Mouse (Mus musculus) embryonic facial prominence, embryonic 13.5 days (tissue): ENCODE measurements around the gene Foxr2. TPM values are rescaled to one million over a fixed set of nuclear protein-coding genes. Genes with fewer than 3 reads are reported as not detected.

ENCODE experiments used
- ATAC-seq: fragments of 200-750 bp; cut with Nextera tagmentation; 2 replicates; pipeline ENCODE4 v1.8.0; 2017; ENCODE audit warnings: low read depth; ENCODE audit not compliant: insufficient number of reproducible peaks, insufficient read depth, low FRiP score, low TSS enrichment
- H3K27ac ChIP-seq: fragments of 300-500 bp; sonication (generic); 2 replicates; pipeline ENCODE4 v1.5.1; 2015; ENCODE audit warnings: moderate library complexity, mild to moderate bottlenecking, inconsistent platforms
- H3K27me3 ChIP-seq: fragments of 300-500 bp; sonication (generic); 2 replicates; pipeline ENCODE4 v1.6.1; 2015; ENCODE audit warnings: mild to moderate bottlenecking, inconsistent platforms
- H3K36me3 ChIP-seq: fragments of 300-500 bp; sonication (generic); 2 replicates; pipeline ENCODE4 v1.6.1; 2015; ENCODE audit warnings: mild to moderate bottlenecking, inconsistent platforms
- H3K4me1 ChIP-seq: fragments of 300-500 bp; sonication (generic); 2 replicates; pipeline ENCODE4 v1.6.1; 2015; ENCODE audit warnings: inconsistent platforms
- H3K4me2 ChIP-seq: fragments of 300-500 bp; sonication (generic); 2 replicates; pipeline ENCODE4 v1.6.1; 2015; ENCODE audit warnings: moderate library complexity, mild to moderate bottlenecking, inconsistent platforms
- H3K4me3 ChIP-seq: fragments of 300-500 bp; sonication (generic); 2 replicates; pipeline ENCODE4 v1.5.1; 2015; ENCODE audit warnings: mild to moderate bottlenecking, inconsistent platforms
- H3K9ac ChIP-seq: fragments of 300-500 bp; sonication (generic); 2 replicates; pipeline ENCODE4 v1.6.1; 2015; ENCODE audit warnings: mild to moderate bottlenecking, inconsistent platforms
- H3K9me3 ChIP-seq: fragments of 300-500 bp; sonication (generic); 2 replicates; pipeline ENCODE4 v1.6.1; 2016; ENCODE audit warnings: inconsistent platforms
- WGBS: fragments of 180-500 bp; shearing (Covaris S2); methylation state at CpG from one replicate; pipeline ENCODE4 v1.1.7; 2015; ENCODE audit warnings: mixed read lengths; 5-methylcytosine and 5-hydroxymethylcytosine counted together
- polyA plus RNA-seq: library from polyadenylated mRNA; unstranded; fragments of >200 nt; fragmentation: Nextera tagmentation; extraction: Ambion mirVana; gene quantifications from 2 replicates; pipeline ENCODE4 v1.2.1, GENCODE M21; 2015

Foxr2 gene
- polyA plus RNA-seq, result not detected in 2 replicates

- H3K27me3 ChIP-seq, result peaks cover 26% of the 10 kb centered on the region
- no peak within 1 kb of the TSS for H3K9ac ChIP-seq
- no peak within 1 kb of the TSS for H3K27ac ChIP-seq
- no peaks in the 10 kb centered on the region for H3K4me1 ChIP-seq
- H3K9me3 ChIP-seq, result no peaks in the 10 kb centered on the region
- H3K4me3 ChIP-seq, result no peak within 1 kb of the TSS
- H3K4me2 ChIP-seq, result no peak within 1 kb of the TSS
- no peaks in the 10 kb centered on the region for H3K36me3 ChIP-seq
- ATAC-seq, result no peak
- 27% methylated on average over 2 of the region's 3 CpGs for WGBS
Measured at GRCm38 (mm10) chrX:153118486-153118885, at the start of gene Foxr2. Foxr2 (plus strand) TSS chrX:153118786.

GRCm38 (mm10) chrX:153119013-153119412 is 427 bp downstream of the Foxr2 start:
- ATAC-seq, result no peak

GRCm38 (mm10) chrX:153139734-153140515 is 21.3 kb downstream of the Foxr2 start, which contains the start of gene Rragb:
Rragb (plus strand) TSS chrX:153139981.
- H3K27ac ChIP-seq, result no peak within 1 kb of the TSS
- no peaks in the 10 kb centered on the region for H3K9me3 ChIP-seq
- H3K4me2 ChIP-seq, result peak within 1 kb of the TSS; percentile 63
- peak; percentile 91 for ATAC-seq
- WGBS, result 23% methylated on average over 47 of the region's 47 CpGs
- no peaks in the 10 kb centered on the region for H3K4me1 ChIP-seq
- peak within 1 kb of the TSS; percentile 62 for H3K9ac ChIP-seq
- peaks cover 38% of the 10 kb centered on the region for H3K27me3 ChIP-seq
- no peaks in the 10 kb centered on the region for H3K36me3 ChIP-seq
- H3K4me3 ChIP-seq, result peak within 1 kb of the TSS; percentile 49

More at GRCm38 (mm10) chrX:153119013-153119412, 427 bp downstream of the Foxr2 start:
- 34% methylated on average over 2 of the region's 2 CpGs for WGBS
- Histone ChIP-seq H3K4me2 (no peak overlapping the region), H3K4me1 (no peaks in the 10 kb centered on the region), H3K27me3 (peaks cover 26% of the 10 kb centered on the region), H3K27ac (no peak overlapping the region), H3K9me3 (no peaks in the 10 kb centered on the region), H3K4me3 (no peak overlapping the region), H3K9ac (no peak overlapping the region), H3K36me3 (no peaks in the 10 kb centered on the region)

- no peak for ATAC-seq
- Histone ChIP-seq H3K4me2 (no peak overlapping the region), H3K9me3 (no peaks in the 10 kb centered on the region), H3K27me3 (peaks cover 30% of the 10 kb centered on the region), H3K4me1 (no peaks in the 10 kb centered on the region), H3K27ac (no peak overlapping the region), H3K36me3 (no peaks in the 10 kb centered on the region), H3K4me3 (no peak overlapping the region), H3K9ac (no peak overlapping the region)
- 84% methylated on average over 3 of the region's 3 CpGs for WGBS
Measured at GRCm38 (mm10) chrX:153142656-153143055, 24.1 kb downstream of the Foxr2 start.

- WGBS, result 29% methylated on average over 1 of the region's 1 CpGs
- ATAC-seq, result no peak
- Histone ChIP-seq H3K36me3 (no peaks in the 10 kb centered on the region), H3K4me1 (no peaks in the 10 kb centered on the region), H3K9ac (no peak overlapping the region), H3K27me3 (no peaks in the 10 kb centered on the region), H3K9me3 (no peaks in the 10 kb centered on the region), H3K27ac (no peak overlapping the region), H3K4me2 (no peak overlapping the region), H3K4me3 (no peak overlapping the region)
Measured at GRCm38 (mm10) chrX:153151766-153152165, 33.2 kb downstream of the Foxr2 start.

GRCm38 (mm10) chrX:153155322-153155721 is 36.7 kb downstream of the Foxr2 start:
- no peak for ATAC-seq
- Histone ChIP-seq H3K9me3 (no peaks in the 10 kb centered on the region), H3K27ac (no peak overlapping the region), H3K27me3 (no peaks in the 10 kb centered on the region; the same call in 1 of the 2 replicates), H3K36me3 (no peaks in the 10 kb centered on the region), H3K4me3 (no peak overlapping the region), H3K4me1 (no peaks in the 10 kb centered on the region), H3K9ac (no peak overlapping the region), H3K4me2 (no peak overlapping the region)
- WGBS, result 48% methylated on average over 3 of the region's 3 CpGs

- no peaks in the 10 kb centered on the region for H3K36me3 ChIP-seq
- no peaks in the 10 kb centered on the region for H3K27me3 ChIP-seq
- no peak overlapping the region for H3K27ac ChIP-seq
- H3K4me2 ChIP-seq, result no peak overlapping the region
- H3K9ac ChIP-seq, result no peak overlapping the region
- H3K4me3 ChIP-seq, result no peak overlapping the region
- WGBS, result 4% methylated on average over 1 of the region's 1 CpGs
- ATAC-seq, result no peak
- no peaks in the 10 kb centered on the region for H3K9me3 ChIP-seq
- no peaks in the 10 kb centered on the region for H3K4me1 ChIP-seq
Measured at GRCm38 (mm10) chrX:153174786-153175185, 56.2 kb downstream of the Foxr2 start.

- WGBS, result 84% methylated on average over 2 of the region's 2 CpGs
- H3K27me3 ChIP-seq, result no peaks in the 10 kb centered on the region
- no peak for ATAC-seq
Measured at GRCm38 (mm10) chrX:153182221-153182620, 63.6 kb downstream of the Foxr2 start.

More at GRCm38 (mm10) chrX:153182221-153182620, 63.6 kb downstream of the Foxr2 start:
- Histone ChIP-seq H3K27ac (no peak overlapping the region), H3K4me1 (no peaks in the 10 kb centered on the region), H3K9me3 (no peaks in the 10 kb centered on the region), H3K9ac (no peak overlapping the region), H3K36me3 (no peaks in the 10 kb centered on the region), H3K4me2 (no peak overlapping the region), H3K4me3 (no peak overlapping the region)

Other genes with a start within 250 kb of the Foxr2 start
- gene Usp51, start 112.3 kb upstream of the Foxr2 start, polyA plus RNA-seq, result 0.84 and 1.2 TPM in 2 replicates
- 64.7 and 65.5 TPM in 2 replicates for gene Mageh1, start 81.2 kb upstream of the Foxr2 start, polyA plus RNA-seq
- 3.0 and 3.2 TPM in 2 replicates for gene Rragb, start 21.2 kb downstream of the Foxr2 start, polyA plus RNA-seq
- gene Klf8, start 118.7 kb downstream of the Foxr2 start, polyA plus RNA-seq, result 2.6 and 3.0 TPM in 2 replicates